Mouse (Mus musculus): ENCODE measurements around the gene Scgb1a1. TPM values are rescaled to one million over a fixed set of nuclear protein-coding genes. Genes with fewer than 3 reads are reported as not detected.
A peak's percentile ranks its signal among the peaks of the same experiment; 100 is the strongest.

Gene Scgb1a1
- polyA plus RNA-seq, 1 experiment from 2014 or later: not detected

DNA sequence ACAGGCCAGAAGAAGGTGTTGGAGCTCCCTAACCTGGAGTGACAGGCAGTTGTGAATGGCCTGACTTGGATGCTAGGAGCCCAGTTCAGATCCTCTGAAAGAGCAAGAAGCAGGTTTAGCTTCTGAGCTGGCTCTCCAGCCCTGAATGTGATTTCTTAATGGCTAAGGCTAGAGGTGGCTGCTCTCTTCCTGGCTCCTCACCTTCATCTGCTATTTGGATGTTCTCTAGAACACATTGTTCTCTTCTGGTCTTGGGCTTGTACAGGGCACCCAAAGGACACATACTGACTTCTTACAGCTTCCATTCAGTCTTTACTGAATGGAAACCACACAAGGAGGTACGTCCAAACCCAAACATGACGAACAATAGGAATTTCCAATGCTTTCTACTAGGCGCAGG is 11.7 kb downstream of the Scgb1a1 start:
- Histone ChIP-seq H3K27ac (ENCODE audit: low read depth) (no peak overlapping the region), H3K9ac (ENCODE audit: low read length) (no peak overlapping the region), H3K27me3 (replicated peaks; ENCODE audit: control insufficient read depth, insufficient read depth, low read length) (no peaks in the 10 kb centered on the region), H3K4me2 (ENCODE audit: low read length) (no peak overlapping the region), H3K4me1 (replicated peaks; ENCODE audit: control insufficient read depth, insufficient read depth, low read length) (peaks cover 32% of the 10 kb centered on the region), H3K4me3 (ENCODE audit: low read depth, low read length) (no peak overlapping the region), H3K9me3 (ENCODE audit: control insufficient read depth, low read length) (no peaks in the 10 kb centered on the region), H3K36me3 (ENCODE audit: control insufficient read depth, insufficient read depth, low read length) (no peaks in the 10 kb centered on the region)
- 93% methylated on average over 3 of the region's 3 CpGs for WGBS
- DNase-seq (ENCODE audit: low spot score) (no peak), ATAC-seq (replicated peaks; ENCODE audit: low FRiP score, low TSS enrichment, low read depth) (no peak)

DNA sequence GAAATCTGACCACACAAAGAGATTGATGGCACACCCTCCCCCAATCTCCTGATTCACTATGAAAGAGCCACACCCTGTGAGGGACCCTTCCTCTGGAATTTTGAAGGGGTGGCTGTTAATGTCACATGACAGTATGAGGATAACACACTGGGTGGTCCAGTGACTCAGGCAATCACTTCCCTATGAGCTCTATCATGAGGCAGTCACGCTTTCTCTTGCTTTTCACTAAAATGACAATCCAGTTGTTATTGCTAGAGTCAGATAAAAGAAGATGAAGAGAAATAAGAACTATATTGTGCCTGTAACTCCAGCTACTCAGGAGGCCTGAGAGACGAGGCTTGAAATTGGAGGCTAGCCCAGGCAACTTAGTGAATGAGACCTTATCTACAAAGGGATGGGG is 12.2 kb downstream of the Scgb1a1 start:
- peaks cover 37% of the 10 kb centered on the region for H3K4me1 ChIP-seq (replicated peaks; ENCODE audit: control insufficient read depth, insufficient read depth, low read length)
- no peak for DNase-seq (ENCODE audit: low spot score)
- no peak for ATAC-seq (replicated peaks; ENCODE audit: low FRiP score, low TSS enrichment, low read depth)
- H3K4me3 ChIP-seq (ENCODE audit: low read depth, low read length): no peak overlapping the region
- 59% methylated on average over 2 of the region's 2 CpGs for whole genome bisulfite sequencing
- H3K4me2 ChIP-seq (ENCODE audit: low read length): no peak overlapping the region
- no peaks in the 10 kb centered on the region for H3K36me3 ChIP-seq (ENCODE audit: control insufficient read depth, insufficient read depth, low read length)
- H3K9ac ChIP-seq (ENCODE audit: low read length): no peak overlapping the region
- H3K9me3 ChIP-seq (ENCODE audit: control insufficient read depth, low read length): no peaks in the 10 kb centered on the region
- no peaks in the 10 kb centered on the region for H3K27me3 ChIP-seq (replicated peaks; ENCODE audit: control insufficient read depth, insufficient read depth, low read length)
- no peak overlapping the region for H3K27ac ChIP-seq (ENCODE audit: low read depth)

DNA sequence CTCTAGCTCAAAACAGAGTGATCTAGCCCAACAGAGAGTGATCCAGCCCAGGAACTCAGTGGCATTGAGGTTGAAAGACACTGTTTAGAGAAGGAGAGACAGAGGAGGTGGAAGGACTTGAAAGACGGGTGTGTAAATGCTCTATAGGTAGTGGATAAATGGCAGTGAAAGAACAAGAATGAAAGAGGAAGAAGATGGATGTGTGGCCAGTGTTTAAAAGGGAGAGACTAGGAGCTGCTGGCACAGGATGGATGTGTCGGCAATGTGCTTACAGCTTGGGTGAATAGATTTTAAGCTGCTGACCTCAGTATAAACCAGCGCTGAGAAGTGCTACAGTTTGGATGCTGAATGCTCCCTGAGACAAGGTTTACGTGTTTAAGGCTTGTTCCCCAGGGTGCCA is 13.3 kb downstream of the Scgb1a1 start:
- no peak overlapping the region for H3K9ac ChIP-seq (ENCODE audit: low read length)
- no peak for DNase-seq (ENCODE audit: low spot score)
- peaks cover 46% of the 10 kb centered on the region for H3K4me1 ChIP-seq (replicated peaks; ENCODE audit: control insufficient read depth, insufficient read depth, low read length)
- no peaks in the 10 kb centered on the region for H3K36me3 ChIP-seq (ENCODE audit: control insufficient read depth, insufficient read depth, low read length)
- peak overlapping the region; percentile 34; the same call in 1 of the 2 replicates for H3K27ac ChIP-seq (ENCODE audit: low read depth)
- 57% methylated on average over 4 of the region's 4 CpGs for WGBS
- no peak for ATAC-seq (replicated peaks; ENCODE audit: low FRiP score, low TSS enrichment, low read depth)
- no peaks in the 10 kb centered on the region for H3K27me3 ChIP-seq (replicated peaks; ENCODE audit: control insufficient read depth, insufficient read depth, low read length)
- no peaks in the 10 kb centered on the region for H3K9me3 ChIP-seq (ENCODE audit: control insufficient read depth, low read length)
- no peak overlapping the region for H3K4me2 ChIP-seq (ENCODE audit: low read length)
- no peak overlapping the region for H3K4me3 ChIP-seq (ENCODE audit: low read depth, low read length)

DNA sequence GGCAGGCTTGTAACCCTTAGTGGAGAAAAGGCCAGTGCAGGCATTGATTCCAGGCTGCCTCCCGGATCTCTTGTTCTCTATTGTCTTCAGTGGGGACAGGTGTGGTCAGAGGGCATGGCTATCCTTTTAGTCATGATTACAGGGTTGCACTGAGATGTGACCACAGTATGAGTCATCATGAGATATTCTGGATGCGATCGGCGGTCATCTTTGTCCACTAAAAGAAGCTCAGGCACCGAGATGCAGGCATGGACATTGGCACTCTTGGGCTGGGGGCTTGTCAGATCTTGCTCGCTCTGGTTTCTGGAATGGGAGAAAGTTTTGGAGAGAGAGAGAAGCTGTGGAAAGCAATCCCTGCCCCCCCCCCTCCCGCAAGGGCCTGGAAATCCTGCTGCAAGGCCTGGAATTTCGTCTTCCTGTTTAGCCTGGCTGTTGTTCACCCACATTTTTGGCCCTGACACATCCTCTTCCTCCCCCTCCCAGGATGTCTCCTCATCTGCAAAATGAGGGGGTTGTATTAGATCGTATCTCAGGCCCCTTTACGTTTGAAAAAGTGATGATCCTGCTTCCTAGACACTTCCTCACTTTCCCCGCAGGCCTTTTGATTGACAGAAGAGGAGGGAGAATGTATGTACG is 13.9 kb downstream of the Scgb1a1 start:
- Histone ChIP-seq H3K9ac (ENCODE audit: low read length) (0 out of 2 replicates have a peak overlapping the region, but pooled peaks have one; percentile 9), H3K4me3 (ENCODE audit: low read depth, low read length) (no peak overlapping the region), H3K4me1 (replicated peaks; ENCODE audit: control insufficient read depth, insufficient read depth, low read length) (peaks cover 46% of the 10 kb centered on the region), H3K9me3 (ENCODE audit: control insufficient read depth, low read length) (no peaks in the 10 kb centered on the region), H3K36me3 (ENCODE audit: control insufficient read depth, insufficient read depth, low read length) (no peaks in the 10 kb centered on the region), H3K4me2 (ENCODE audit: low read length) (no peak overlapping the region), H3K27me3 (replicated peaks; ENCODE audit: control insufficient read depth, insufficient read depth, low read length) (no peaks in the 10 kb centered on the region), H3K27ac (ENCODE audit: low read depth) (peak overlapping the region; percentile 61)
- DNase-seq (ENCODE audit: low spot score): no peak
- no peak for ATAC-seq (replicated peaks; ENCODE audit: low FRiP score, low TSS enrichment, low read depth)
- 47% methylated on average over 12 of the region's 12 CpGs for WGBS

DNA sequence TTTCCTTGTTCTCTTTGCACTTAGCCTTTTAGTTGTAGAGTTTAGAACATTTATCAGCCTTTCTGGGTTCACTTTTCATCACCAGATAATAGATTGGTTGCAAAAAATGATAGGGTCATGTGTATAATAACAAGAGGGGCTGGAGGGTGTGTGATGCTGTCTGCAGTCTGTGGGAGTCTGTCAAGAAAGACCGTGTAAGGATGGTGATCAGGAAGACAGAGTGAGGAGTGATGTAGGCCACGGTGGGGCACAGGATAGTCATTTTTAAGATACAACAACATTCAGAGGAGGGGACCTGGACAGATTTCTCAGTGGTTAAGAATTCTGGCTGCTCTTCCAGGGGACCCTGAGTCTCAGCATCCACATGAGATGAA is 15.6 kb downstream of the Scgb1a1 start:
- ATAC-seq (replicated peaks; ENCODE audit: low FRiP score, low TSS enrichment, low read depth): no peak
- peaks cover 45% of the 10 kb centered on the region for H3K4me1 ChIP-seq (replicated peaks; ENCODE audit: control insufficient read depth, insufficient read depth, low read length)
- H3K4me3 ChIP-seq (ENCODE audit: low read depth, low read length): no peak overlapping the region
- DNase-seq (ENCODE audit: low spot score): no peak
- H3K9me3 ChIP-seq (ENCODE audit: control insufficient read depth, low read length): no peaks in the 10 kb centered on the region
- H3K27me3 ChIP-seq (replicated peaks; ENCODE audit: control insufficient read depth, insufficient read depth, low read length): no peaks in the 10 kb centered on the region
- H3K4me2 ChIP-seq (ENCODE audit: low read length): no peak overlapping the region
- peak overlapping the region; percentile 96 for H3K27ac ChIP-seq (ENCODE audit: low read depth)
- no peak overlapping the region for H3K9ac ChIP-seq (ENCODE audit: low read length)
- H3K36me3 ChIP-seq (ENCODE audit: control insufficient read depth, insufficient read depth, low read length): no peaks in the 10 kb centered on the region
- 43% methylated on average over 2 of the region's 2 CpGs for WGBS

DNA sequence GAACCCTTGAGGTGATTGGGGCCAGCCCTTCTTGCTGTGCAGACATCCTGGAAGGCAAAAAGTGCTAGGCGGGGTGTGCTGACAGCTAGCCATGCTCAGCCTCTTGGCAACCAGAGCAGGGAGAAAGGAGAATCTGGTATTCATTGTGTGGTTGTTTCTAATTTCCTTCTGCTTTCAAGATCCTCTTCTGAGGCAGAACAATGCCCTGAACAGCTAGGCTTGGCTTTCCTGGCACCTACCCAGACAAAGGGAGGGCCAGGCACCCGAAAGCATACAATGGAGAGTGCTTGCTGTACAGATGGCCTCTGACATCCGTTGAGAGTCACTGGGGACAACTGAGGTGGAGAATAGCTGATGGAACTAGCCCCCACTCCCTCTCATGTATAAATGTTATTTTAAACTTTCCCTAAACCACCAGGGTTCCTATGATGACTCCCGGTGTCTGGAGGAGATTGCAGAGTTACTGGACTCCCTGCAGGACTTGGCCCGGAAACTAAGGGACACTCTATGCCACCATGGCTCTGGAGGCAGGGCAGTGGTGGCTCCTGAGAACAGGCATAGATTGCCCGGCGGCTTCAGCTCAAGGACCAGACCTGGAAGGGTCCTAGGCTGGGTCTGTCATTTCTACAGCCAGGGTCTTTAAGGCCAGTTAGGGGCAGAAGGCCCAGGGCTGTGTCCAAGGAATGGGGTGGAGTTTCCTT is 16.2 kb downstream of the Scgb1a1 start:
- no peaks in the 10 kb centered on the region for H3K9me3 ChIP-seq (ENCODE audit: control insufficient read depth, low read length)
- 57% methylated on average over 7 of the region's 7 CpGs for WGBS
- peaks cover 50% of the 10 kb centered on the region for H3K4me1 ChIP-seq (replicated peaks; ENCODE audit: control insufficient read depth, insufficient read depth, low read length)
- no peak overlapping the region for H3K4me2 ChIP-seq (ENCODE audit: low read length)
- H3K27ac ChIP-seq (ENCODE audit: low read depth): peak overlapping the region; percentile 96
- no peaks in the 10 kb centered on the region for H3K36me3 ChIP-seq (ENCODE audit: control insufficient read depth, insufficient read depth, low read length)
- DNase-seq (ENCODE audit: low spot score) (no peak), ATAC-seq (replicated peaks; ENCODE audit: low FRiP score, low TSS enrichment, low read depth) (no peak)
- no peaks in the 10 kb centered on the region for H3K27me3 ChIP-seq (replicated peaks; ENCODE audit: control insufficient read depth, insufficient read depth, low read length)
- H3K4me3 ChIP-seq (ENCODE audit: low read depth, low read length): no peak overlapping the region
- H3K9ac ChIP-seq (ENCODE audit: low read length): no peak overlapping the region

DNA sequence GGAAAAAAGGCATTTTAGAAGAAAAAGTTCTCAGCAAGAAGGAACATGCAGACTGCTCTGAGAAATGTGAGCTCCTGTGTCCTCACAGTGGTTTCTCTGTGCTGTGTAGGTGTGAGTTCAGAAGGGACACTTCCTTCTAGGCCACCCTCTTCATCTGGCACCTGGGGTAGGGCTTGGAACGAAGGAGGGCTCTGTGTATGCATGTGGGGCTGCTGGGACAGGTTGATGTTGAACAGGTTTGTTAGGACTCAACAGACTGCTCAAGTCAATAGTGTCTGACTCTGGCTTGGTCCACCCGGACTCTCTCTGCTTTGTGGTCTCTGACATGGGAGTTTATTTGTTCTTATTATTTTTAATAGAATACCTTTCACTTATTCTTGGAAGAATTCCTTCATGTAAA is 17.4 kb downstream of the Scgb1a1 start:
- 34% methylated on average over 2 of the region's 2 CpGs for WGBS
- H3K4me1 ChIP-seq (replicated peaks; ENCODE audit: control insufficient read depth, insufficient read depth, low read length): peaks cover 63% of the 10 kb centered on the region
- no peak overlapping the region for H3K4me3 ChIP-seq (ENCODE audit: low read depth, low read length)
- peak overlapping the region; percentile 96 for H3K27ac ChIP-seq (ENCODE audit: low read depth)
- ATAC-seq (replicated peaks; ENCODE audit: low FRiP score, low TSS enrichment, low read depth) (peak; percentile 57), DNase-seq (ENCODE audit: low spot score) (peak; percentile 67)
- peak overlapping the region; percentile 25; the same call in 1 of the 2 replicates for H3K4me2 ChIP-seq (ENCODE audit: low read length)
- no peak overlapping the region for H3K9ac ChIP-seq (ENCODE audit: low read length)
- no peaks in the 10 kb centered on the region for H3K27me3 ChIP-seq (replicated peaks; ENCODE audit: control insufficient read depth, insufficient read depth, low read length)
- H3K36me3 ChIP-seq (ENCODE audit: control insufficient read depth, insufficient read depth, low read length): no peaks in the 10 kb centered on the region
- no peaks in the 10 kb centered on the region for H3K9me3 ChIP-seq (ENCODE audit: control insufficient read depth, low read length)

DNA sequence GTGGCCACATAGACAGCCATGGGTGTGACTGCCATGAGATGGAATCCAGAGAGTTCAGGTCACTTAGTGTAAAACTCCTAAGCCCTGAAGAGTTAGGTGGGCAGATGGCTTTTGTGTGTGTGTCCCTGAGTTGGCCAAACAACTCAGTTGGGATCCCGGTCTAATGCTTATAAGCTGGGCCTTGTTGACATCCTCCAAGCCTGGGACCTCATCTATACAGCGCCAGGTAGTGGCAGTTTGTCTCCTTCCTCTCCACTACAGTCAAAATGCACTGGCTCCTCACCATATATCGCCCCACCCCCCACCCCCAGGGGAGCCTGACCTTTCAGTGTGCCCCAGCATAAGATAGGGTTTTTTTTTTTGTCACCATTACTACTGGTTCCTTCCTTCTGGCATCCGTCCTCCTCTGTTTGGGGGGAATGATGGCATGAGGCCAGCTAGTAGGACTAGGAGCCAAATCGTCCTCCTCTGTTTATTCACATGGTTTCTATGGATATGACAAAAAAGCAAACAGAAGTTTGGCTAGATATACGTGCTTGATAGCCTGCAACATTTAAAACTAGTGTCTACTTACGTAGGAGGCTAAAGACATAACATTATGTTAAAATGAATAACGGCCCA is 18.0 kb downstream of the Scgb1a1 start:
- 43% methylated on average over 8 of the region's 8 CpGs for WGBS
- no peaks in the 10 kb centered on the region for H3K36me3 ChIP-seq (ENCODE audit: control insufficient read depth, insufficient read depth, low read length)
- no peak overlapping the region for H3K4me3 ChIP-seq (ENCODE audit: low read depth, low read length)

More for the DNA sequence above, 18.0 kb downstream of the Scgb1a1 start:
- Histone ChIP-seq H3K4me2 (ENCODE audit: low read length) (no peak overlapping the region), H3K9me3 (ENCODE audit: control insufficient read depth, low read length) (no peaks in the 10 kb centered on the region), H3K27me3 (replicated peaks; ENCODE audit: control insufficient read depth, insufficient read depth, low read length) (no peaks in the 10 kb centered on the region), H3K9ac (ENCODE audit: low read length) (no peak overlapping the region), H3K27ac (ENCODE audit: low read depth) (peak overlapping the region; percentile 96), H3K4me1 (replicated peaks; ENCODE audit: control insufficient read depth, insufficient read depth, low read length) (peaks cover 63% of the 10 kb centered on the region)
- peak; percentile 24 for ATAC-seq (replicated peaks; ENCODE audit: low FRiP score, low TSS enrichment, low read depth)
- peak; percentile 71 for DNase-seq (ENCODE audit: low spot score)
